Mouse (Mus musculus) T-cell, adult 66 days (primary cell): ENCODE results near the gene Gm5141. TPM values are rescaled to one million over a fixed set of nuclear protein-coding genes. Genes with fewer than 3 reads are reported as not detected.

Experiments used
- total RNA-seq, 2 experiments: library from RNA; stranded (reverse); gene quantifications; 3 replicates in 1 of 2; 4 replicates in 1 of 2; pipeline ENCODE4 v1.2.4; 2023

The Gm5141 gene
- 1 to 10 TPM; 3.8 to 6.0 TPM for total RNA-seq

GRCm38 (mm10) chr13:62785199-62786134 lies at the start of gene Gm5141:
Gene Gm5141 (minus strand): TSS chr13:62785808.

GRCm38 (mm10) chr13:62760432-62761415 lies 24.9 kb downstream of the Gm5141 start, which contains the start of gene Platr25:
Gene Platr25 (minus strand): TSS chr13:62760709.

Other genes with a start within 250 kb of the Gm5141 start
- gene Zfp935, start 227.3 kb downstream of the Gm5141 start, total RNA-seq, result not detected
- 10 to 100 TPM; 24.4 to 27.3 TPM for gene Zfp934, start 214.6 kb downstream of the Gm5141 start, total RNA-seq
- gene 6720489N17Rik, start 161.6 kb downstream of the Gm5141 start, total RNA-seq, result 1 to 10 TPM; 1.6 to 2.2 TPM
- gene Platr25, start 25.1 kb downstream of the Gm5141 start, total RNA-seq, result 10 to 100 TPM in 1 of 2 experiments, 1 to 10 TPM in 1; 9.6 to 11.1 TPM
- gene Fbp2, start 72.6 kb upstream of the Gm5141 start, total RNA-seq, result not detected
- not detected for gene Fbp1, start 102.5 kb upstream of the Gm5141 start, total RNA-seq
- 100 to 1,000 TPM; 102 to 114 TPM for gene 2010111I01Rik, start 179.1 kb upstream of the Gm5141 start, total RNA-seq